ENCODE assay signal across 8 mouse cellular contexts in genomic region chr6:54971731-54972110, GRCm38 (mm10). TPM values are rescaled to one million over a fixed set of nuclear protein-coding genes. Genes with fewer than 3 reads are reported as not detected.
DNase-seq lines count a peak whose midpoint lies in the region; ATAC-seq and TF ChIP-seq lines count a peak whose summit lies in the region.

No protein-coding gene starts in this region.

- DNase-seq in liver, adult 2 months (ENCODE audit: extremely low read depth, low read depth, low spot score), result peak; percentile 84
- no peak for DNase-seq in liver
- DNase-seq in heart, adult 9 months (ENCODE audit: low spot score in 2 of 2), result peak; percentile 69 to 70
- DNase-seq in lung, postnatal 36 days, result peak; percentile 68
- DNase-seq in ovary, postnatal 10 days (ENCODE audit: low spot score), result no peak
- no peak for DNase-seq in spleen, adult 18-20 months
- no peak for DNase-seq in cerebellum, adult 9-11 months

- TF ChIP-seq POLR2A in liver, adult 2 months (IDR thresholded peaks at IDR 0.05; ENCODE audit: extremely low read depth, insufficient read depth, low read length), result no peak

- WGBS in liver, adult 2 months, result 4% methylated on average over 8 of the region's 8 CpGs
- 13% methylated on average over 8 of the region's 8 CpGs for WGBS in kidney, embryonic 14.5 days

- H3K9ac ChIP-seq in liver, adult 2 months (ENCODE audit: low read depth, low read length), result peak overlapping the region; percentile 97
- H3K9ac ChIP-seq in kidney, embryonic 14.5 days (ENCODE audit: low read depth, low read length), result peak overlapping the region; percentile 71

- H3K4me3 ChIP-seq in liver, adult 2 months (ENCODE audit: insufficient read depth, low read depth, low read length), result peak overlapping the region; percentile 81
- peak overlapping the region; percentile 64 for H3K4me3 ChIP-seq in kidney, embryonic 14.5 days (ENCODE audit: low read length)

- H3K9me3 ChIP-seq in kidney, embryonic 14.5 days (ENCODE audit: control insufficient read depth, low read length), result no peaks in the 10 kb centered on the region

- no peaks in the 10 kb centered on the region for H3K27me3 ChIP-seq in liver, adult 2 months (ENCODE audit: control insufficient read depth, insufficient read depth, low read length)
- H3K27me3 ChIP-seq in kidney, embryonic 14.5 days (ENCODE audit: control insufficient read depth, insufficient read depth, low read length), result peaks cover 6% of the 10 kb centered on the region; the same call in 1 of the 2 replicates

- no peaks in the 10 kb centered on the region for H3K36me3 ChIP-seq in liver, adult 2 months (ENCODE audit: control insufficient read depth, insufficient read depth, low read length)
- no peaks in the 10 kb centered on the region for H3K36me3 ChIP-seq in kidney, embryonic 14.5 days (ENCODE audit: control insufficient read depth, insufficient read depth, low read length)

- peaks cover 14% of the 10 kb centered on the region for H3K4me1 ChIP-seq in liver, adult 2 months (ENCODE audit: control insufficient read depth, insufficient read depth, low read length)
- no peaks in the 10 kb centered on the region for H3K4me1 ChIP-seq in kidney, embryonic 14.5 days (ENCODE audit: control insufficient read depth, insufficient read depth, low read length)

- peak overlapping the region; percentile 91 for H3K27ac ChIP-seq in liver, adult 2 months (replicated peaks; ENCODE audit: insufficient read depth, low read depth, low read length)
- H3K27ac ChIP-seq in kidney, embryonic 14.5 days (ENCODE audit: low read depth, low read length), result no peak overlapping the region

- peak; percentile 30; the same call in 1 of the 2 replicates for ATAC-seq in kidney, embryonic 14.5 days (ENCODE audit: low FRiP score, low TSS enrichment)

- H3K79me2 ChIP-seq in liver, adult 2 months (ENCODE audit: control insufficient read depth, insufficient read depth, low read length), result peaks cover 18% of the 10 kb centered on the region

- TF ChIP-seq CTCF in liver, adult 2 months (IDR thresholded peaks at IDR 0.05; ENCODE audit: low read depth, low read length), result no peak

- peak overlapping the region; percentile 79 for H3K4me2 ChIP-seq in kidney, embryonic 14.5 days (replicated peaks; ENCODE audit: low read depth, low read length)

RNA-seq across cellular contexts. Expression of gene Nod1, which starts 0.7 kb away (rescaled TPM):
- 7.0 and 12.1 TPM in 2 replicates for total RNA-seq in liver, adult 2 months (2014; rRNA removed)
- 8.1 and 8.4 TPM in 2 replicates for polyA plus RNA-seq in liver, adult 2 months (2012; rRNA removed)
- 1.8 and 3.6 TPM in 2 replicates for polyA plus RNA-seq in kidney, embryonic 14.5 days (2014; fragmentation: Nextera tagmentation; extraction: Ambion mirVana)

RNA-seq across cellular contexts. Expression of gene Ggct, which starts 21.0 kb away (rescaled TPM):
- total RNA-seq in liver, adult 2 months (2014; rRNA removed), result 8.7 and 11.7 TPM in 2 replicates
- 6.2 and 6.6 TPM in 2 replicates for polyA plus RNA-seq in liver, adult 2 months (2012; rRNA removed)
- 8.9 and 10.8 TPM in 2 replicates for polyA plus RNA-seq in kidney, embryonic 14.5 days (2014; fragmentation: Nextera tagmentation; extraction: Ambion mirVana)

Comparison
In these comparisons a context has a peak if more than half of its experiments do, and no peak if none do; other contexts are left out.
1. DNase-seq: peak in liver, adult 2 months (single experiment), heart, adult 9 months (2 of 2) and lung, postnatal 36 days (single experiment); none in liver (single experiment), ovary, postnatal 10 days (single experiment), spleen, adult 18-20 months (0 of 2) and cerebellum, adult 9-11 months (single experiment).